Mouse (Mus musculus): ENCODE data around the gene Mterf1b. TPM values are rescaled to one million over a fixed set of nuclear protein-coding genes. Genes with fewer than 3 reads are reported as not detected.

The Mterf1b gene
- total RNA-seq, 2 experiments from 2014 or later = 5.1 to 6.3 TPM

DNA sequence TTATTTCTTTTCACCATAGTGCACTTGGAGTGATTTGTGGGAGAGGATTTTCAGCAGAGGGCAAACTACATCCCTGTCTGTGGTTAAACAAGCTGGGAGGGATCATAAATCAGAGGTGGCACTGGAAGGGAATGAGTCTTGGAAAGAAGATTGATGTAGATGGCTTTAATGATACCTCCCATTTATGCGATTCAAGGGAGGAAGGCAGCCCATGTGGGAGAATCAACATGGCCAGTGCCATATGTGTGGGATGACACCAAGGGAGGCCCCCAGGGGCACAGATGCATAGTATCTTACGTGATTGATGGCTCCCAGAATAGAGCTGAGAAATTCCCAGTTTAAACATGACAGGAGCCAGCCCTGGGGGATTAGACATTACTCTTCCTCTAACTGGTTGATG, 48.0 kb downstream of the Mterf1b start:
- DNase-seq (ENCODE audit: low spot score in 2 of 2) = no peak

DNA sequence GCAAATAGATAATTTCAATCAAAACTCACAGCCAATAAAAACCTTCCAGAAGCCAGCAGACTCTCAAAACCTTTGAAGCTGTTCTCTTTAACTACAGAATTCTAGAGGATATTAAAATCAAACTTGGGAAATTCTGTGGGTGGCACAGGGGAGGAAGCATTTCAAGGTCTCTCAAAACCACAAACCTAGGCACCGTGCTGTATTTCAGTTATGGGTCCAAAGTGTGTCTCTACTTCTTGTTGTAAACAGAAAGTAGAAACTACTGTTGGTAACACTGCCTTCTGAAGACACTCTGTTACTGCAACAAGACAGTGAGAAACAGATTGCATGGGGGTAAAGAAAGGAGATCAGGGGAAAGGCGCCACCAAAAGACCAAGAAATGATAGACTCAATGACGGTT, 52.8 kb downstream of the Mterf1b start:
- DNase-seq (ENCODE audit: low spot score in 2 of 2) = no peak

DNA sequence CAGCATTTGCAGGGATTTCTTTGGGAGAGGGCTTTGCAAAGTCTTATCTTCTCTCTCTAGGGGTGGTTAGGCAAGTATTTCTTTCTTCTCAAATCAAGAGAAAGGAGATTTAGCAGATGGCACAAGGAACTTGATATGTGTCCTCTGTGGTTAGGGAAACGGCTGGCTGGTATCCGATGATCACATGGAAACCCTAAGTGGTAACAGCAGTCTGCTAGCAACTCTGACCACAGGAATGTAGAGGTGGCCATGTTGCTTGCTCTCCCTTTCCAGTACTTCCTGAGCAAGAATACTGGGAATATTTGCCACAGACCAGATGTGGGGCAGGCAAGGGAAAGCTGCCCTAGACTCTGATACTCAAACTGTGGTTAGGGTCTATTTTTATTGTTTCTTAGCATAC, 53.9 kb downstream of the Mterf1b start:
- DNase-seq (ENCODE audit: low spot score in 2 of 2) = no peak

Other genes starting within 250 kb of the Mterf1b start
- gene Cyp51, start 87.6 kb upstream of the Mterf1b start, total RNA-seq (2021) = 10 to 100 TPM; 48.3 to 48.4 TPM

All from left cerebral cortex, adult 18-20 months (tissue).